Mouse (Mus musculus) midbrain, embryonic 14.5 days (tissue): ENCODE measurements around the gene Hmga2. TPM values are rescaled to one million over a fixed set of nuclear protein-coding genes. Genes with fewer than 3 reads are reported as not detected.

Experiments
- ATAC-seq: fragments of 200-750 bp; cut with Nextera tagmentation; 2 replicates; pipeline ENCODE4 v1.8.0; 2017; ENCODE audit warnings: moderate number of reproducible peaks, moderate library complexity; ENCODE audit not compliant: low FRiP score, low TSS enrichment
- DNase-seq: peaks from one replicate; pipeline ENCODE4 v3.0.0-alpha.2; 2015
- H3K27ac ChIP-seq: fragments of 300-500 bp; sonication (generic); replicated peaks from 2 replicates; pipeline ENCODE4 v1.5.1; 2014; ENCODE audit warnings: mild to moderate bottlenecking, low read depth, low read length, moderate library complexity
- H3K27me3 ChIP-seq: fragments of 300-500 bp; sonication (generic); 2 replicates; pipeline ENCODE4 v1.6.1; 2014; ENCODE audit warnings: low read length, control low read depth, mixed read lengths; ENCODE audit not compliant: control insufficient read depth, insufficient read depth
- H3K36me3 ChIP-seq: fragments of 300-500 bp; sonication (generic); 2 replicates; pipeline ENCODE4 v1.6.1; 2014; ENCODE audit warnings: low read length, control low read depth; ENCODE audit not compliant: control insufficient read depth, insufficient read depth
- H3K4me1 ChIP-seq: fragments of 300-500 bp; sonication (generic); 2 replicates; pipeline ENCODE4 v1.6.1; 2014; ENCODE audit warnings: mild to moderate bottlenecking, antibody characterized with exemption, low read length, control low read depth; ENCODE audit not compliant: control insufficient read depth, insufficient read depth
- H3K4me2 ChIP-seq: fragments of 300-500 bp; sonication (generic); 2 replicates; pipeline ENCODE4 v1.6.1; 2014; ENCODE audit warnings: mild to moderate bottlenecking, low read length, moderate library complexity
- H3K4me3 ChIP-seq: fragments of 300-500 bp; sonication (generic); replicated peaks from 2 replicates; pipeline ENCODE4 v1.5.1; 2014; ENCODE audit warnings: low read depth, low read length
- H3K9ac ChIP-seq: fragments of 300-500 bp; sonication (generic); replicated peaks from 2 replicates; pipeline ENCODE4 v1.6.1; 2014; ENCODE audit warnings: mild to moderate bottlenecking, low read length, moderate library complexity
- H3K9me3 ChIP-seq: fragments of 300-500 bp; sonication (generic); 2 replicates; pipeline ENCODE4 v1.6.1; 2016; ENCODE audit warnings: low read length, control low read depth, mixed read lengths; ENCODE audit not compliant: control insufficient read depth
- WGBS: fragments of 180-500 bp; shearing (Covaris S2); extraction: QIAGEN DNeasy Blood & Tissue Kit; methylation state at CpG from one replicate; pipeline ENCODE4 v1.1.7; 2014; 5-methylcytosine and 5-hydroxymethylcytosine counted together
- polyA plus RNA-seq: library from polyadenylated mRNA; unstranded; fragments of >200 nt; fragmentation: Nextera tagmentation; extraction: Ambion mirVana; gene quantifications from 2 replicates; pipeline ENCODE4 v1.2.1, GENCODE M21; 2014

The Hmga2 gene
- polyA plus RNA-seq, 1 experiment from 2014 or later: 2.6 TPM

DNA sequence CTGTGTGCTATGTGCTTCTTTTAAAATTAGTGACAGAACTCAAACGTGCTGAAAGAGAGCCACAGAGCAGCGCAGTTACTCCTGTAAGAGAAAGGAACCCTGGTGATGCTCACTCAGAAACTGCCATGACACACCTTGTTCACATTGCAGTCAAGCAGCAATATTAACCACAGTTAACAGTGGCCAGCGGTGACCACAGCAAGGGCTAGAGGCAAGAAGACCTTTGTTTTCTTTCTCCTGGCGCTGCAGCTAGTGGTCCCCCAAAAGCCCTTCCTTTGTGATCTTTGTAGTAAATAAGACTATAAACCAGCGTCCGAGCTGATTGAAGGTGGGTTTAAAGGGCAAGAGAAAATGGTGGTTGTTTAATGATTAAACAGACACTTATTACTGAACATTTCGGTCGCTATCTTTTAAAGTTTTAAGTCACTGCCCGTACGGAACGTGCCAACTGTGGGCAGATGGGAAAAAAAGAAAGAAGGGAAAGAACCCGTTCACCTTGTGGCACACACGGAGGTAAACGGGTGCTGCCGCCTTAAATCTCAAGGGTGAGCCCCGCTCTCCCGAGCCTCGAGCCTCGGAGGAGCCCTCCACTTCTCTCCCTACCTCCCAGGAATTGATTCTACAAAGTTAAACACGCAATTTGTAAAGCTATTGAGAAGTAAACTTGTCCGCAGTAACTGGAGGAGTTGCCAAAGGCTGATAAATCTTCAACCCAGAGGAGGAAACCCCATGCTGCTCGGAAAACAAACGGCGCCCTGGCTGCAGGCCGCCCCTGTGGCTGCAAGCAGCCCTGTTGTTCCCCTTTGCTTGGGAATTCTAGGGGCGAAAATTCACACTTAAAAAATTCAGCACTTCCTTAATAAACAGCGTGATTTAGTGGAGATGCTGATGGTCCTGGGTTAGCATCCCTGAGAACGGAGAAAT is 85.1 kb downstream of the Hmga2 start:
- Histone ChIP-seq H3K27ac (no peak overlapping the region), H3K4me3 (no peak overlapping the region), H3K9me3 (no peaks in the 10 kb centered on the region), H3K4me2 (peak overlapping the region; percentile 31), H3K4me1 (peaks cover 19% of the 10 kb centered on the region), H3K9ac (no peak overlapping the region), H3K36me3 (no peaks in the 10 kb centered on the region), H3K27me3 (no peaks in the 10 kb centered on the region; the same call in 1 of the 2 replicates)
- WGBS: 29% methylated on average over 28 of the region's 28 CpGs
- ATAC-seq (no peak), DNase-seq (no peak)

- no peak for ATAC-seq
- 66% methylated on average over 6 of the region's 6 CpGs for WGBS
- Histone ChIP-seq H3K9me3 (no peaks in the 10 kb centered on the region), H3K27ac (no peak overlapping the region), H3K36me3 (no peaks in the 10 kb centered on the region), H3K4me1 (peaks cover 19% of the 10 kb centered on the region), H3K27me3 (no peaks in the 10 kb centered on the region; the same call in 1 of the 2 replicates), H3K4me3 (no peak overlapping the region), H3K4me2 (no peak overlapping the region), H3K9ac (no peak overlapping the region)
- no peak for DNase-seq
Measured at GRCm38 (mm10) chr10:120389707-120390106, 86.6 kb downstream of the Hmga2 start.

- Histone ChIP-seq H3K36me3 (no peaks in the 10 kb centered on the region), H3K27me3 (no peaks in the 10 kb centered on the region; the same call in 1 of the 2 replicates), H3K4me3 (no peak overlapping the region), H3K9me3 (no peaks in the 10 kb centered on the region), H3K27ac (no peak overlapping the region), H3K4me1 (peaks cover 19% of the 10 kb centered on the region), H3K9ac (no peak overlapping the region), H3K4me2 (no peak overlapping the region)
- ATAC-seq (no peak), DNase-seq (peak; percentile 45)
- WGBS: 32% methylated on average over 10 of the region's 10 CpGs
Measured at GRCm38 (mm10) chr10:120388966-120389365, 87.3 kb downstream of the Hmga2 start.

- peaks cover 19% of the 10 kb centered on the region for H3K4me1 ChIP-seq
- no peaks in the 10 kb centered on the region; the same call in 1 of the 2 replicates for H3K27me3 ChIP-seq
- H3K9me3 ChIP-seq: no peaks in the 10 kb centered on the region
- no peak overlapping the region for H3K4me3 ChIP-seq
- ATAC-seq (no peak), DNase-seq (no peak)
- no peak overlapping the region for H3K9ac ChIP-seq
- H3K36me3 ChIP-seq: no peaks in the 10 kb centered on the region
- H3K4me2 ChIP-seq: no peak overlapping the region
- 34% methylated on average over 8 of the region's 8 CpGs for WGBS
- no peak overlapping the region for H3K27ac ChIP-seq
Measured at GRCm38 (mm10) chr10:120388400-120388871, 87.8 kb downstream of the Hmga2 start.

GRCm38 (mm10) chr10:120387105-120387504 is 89.2 kb downstream of the Hmga2 start:
- Histone ChIP-seq H3K4me3 (no peak overlapping the region), H3K9ac (no peak overlapping the region), H3K27me3 (no peaks in the 10 kb centered on the region; the same call in 1 of the 2 replicates), H3K4me1 (peaks cover 19% of the 10 kb centered on the region), H3K36me3 (no peaks in the 10 kb centered on the region), H3K27ac (no peak overlapping the region), H3K4me2 (no peak overlapping the region), H3K9me3 (no peaks in the 10 kb centered on the region)
- DNase-seq (no peak), ATAC-seq (no peak)
- WGBS: 74% methylated on average over 8 of the region's 8 CpGs

- Histone ChIP-seq H3K4me1 (0 out of 2 replicates have a peak, but pooled peaks cover 7% of the 10 kb centered on the region), H3K27ac (no peak overlapping the region), H3K4me2 (no peak overlapping the region), H3K36me3 (no peaks in the 10 kb centered on the region), H3K9me3 (no peaks in the 10 kb centered on the region), H3K27me3 (no peaks in the 10 kb centered on the region; the same call in 1 of the 2 replicates), H3K4me3 (no peak overlapping the region), H3K9ac (no peak overlapping the region)
- DNase-seq (no peak), ATAC-seq (no peak)
- WGBS: 61% methylated on average over 10 of the region's 10 CpGs
Measured at GRCm38 (mm10) chr10:120384797-120385600, 91.3 kb downstream of the Hmga2 start.

DNA sequence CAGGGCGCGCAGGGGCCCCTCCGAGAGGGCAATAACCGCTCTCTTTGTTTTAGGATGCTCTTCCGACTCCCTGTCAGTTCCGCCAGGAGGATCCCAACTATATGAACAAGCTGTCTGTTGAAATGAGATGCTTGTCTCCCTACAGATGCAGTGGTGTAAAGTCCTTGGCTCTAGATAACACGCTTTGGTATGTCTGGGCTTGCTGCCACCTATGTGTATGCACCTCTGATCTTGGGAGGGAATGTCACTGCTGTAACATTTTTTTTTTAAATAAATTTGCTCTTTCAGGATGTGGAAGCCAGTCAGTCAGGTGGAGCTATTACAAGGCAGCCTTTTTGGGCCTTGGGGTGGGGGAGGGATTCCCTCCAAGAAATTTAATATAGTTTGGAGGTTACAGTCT is 92.2 kb downstream of the Hmga2 start:
- no peak overlapping the region for H3K27ac ChIP-seq
- H3K9ac ChIP-seq: no peak overlapping the region
- WGBS: 84% methylated on average over 7 of the region's 7 CpGs
- ATAC-seq: no peak
- no peak overlapping the region for H3K4me3 ChIP-seq
- H3K4me1 ChIP-seq: 0 out of 2 replicates have a peak, but pooled peaks cover 7% of the 10 kb centered on the region
- no peak overlapping the region for H3K4me2 ChIP-seq
- no peaks in the 10 kb centered on the region for H3K36me3 ChIP-seq
- DNase-seq: no peak
- H3K9me3 ChIP-seq: no peaks in the 10 kb centered on the region
- no peaks in the 10 kb centered on the region; the same call in 1 of the 2 replicates for H3K27me3 ChIP-seq

DNA sequence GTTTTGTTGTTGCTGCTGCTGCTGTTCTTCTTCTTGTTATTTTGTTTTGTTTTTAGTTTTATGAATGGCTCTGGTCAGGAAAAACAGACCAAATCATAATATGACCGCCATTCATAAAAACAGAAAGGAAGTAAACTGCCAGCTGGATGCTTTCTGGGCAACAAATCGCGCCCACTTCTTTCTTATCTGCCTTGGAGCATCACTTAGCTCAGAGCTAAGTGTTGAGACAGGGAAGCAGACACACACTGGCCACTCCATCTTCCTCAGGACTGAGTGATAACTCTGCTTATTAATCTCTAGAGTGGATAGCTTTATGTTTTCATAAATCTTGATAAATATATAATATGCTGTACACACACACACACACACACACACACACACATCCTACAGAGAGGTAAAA is 98.5 kb downstream of the Hmga2 start:
- Histone ChIP-seq H3K4me3 (no peak overlapping the region), H3K4me2 (no peak overlapping the region), H3K9me3 (no peaks in the 10 kb centered on the region), H3K36me3 (no peaks in the 10 kb centered on the region), H3K9ac (no peak overlapping the region), H3K4me1 (0 out of 2 replicates have a peak, but pooled peaks cover 8% of the 10 kb centered on the region), H3K27ac (no peak overlapping the region), H3K27me3 (no peaks in the 10 kb centered on the region)
- WGBS: 80% methylated on average over 3 of the region's 3 CpGs
- DNase-seq (no peak), ATAC-seq (no peak)
